Mouse (Mus musculus) intestine, embryonic 16.5 days (tissue): Measurements from ENCODE around the gene Gpatch2l. TPM values are rescaled to one million over a fixed set of nuclear protein-coding genes. Genes with fewer than 3 reads are reported as not detected.

ENCODE experiments used
- ATAC-seq: fragments of 200-750 bp; cut with Nextera tagmentation; 2 replicates; pipeline ENCODE4 v1.8.0; 2017; ENCODE audit warnings: moderate TSS enrichment, moderate library complexity
- H3K27ac ChIP-seq: fragments of 300-500 bp; sonication (generic); 2 replicates; pipeline ENCODE4 v1.5.1; 2014; ENCODE audit warnings: mild to moderate bottlenecking, low read length
- H3K27me3 ChIP-seq: fragments of 300-500 bp; sonication (generic); replicated peaks from 2 replicates; pipeline ENCODE4 v1.6.1; 2014; ENCODE audit warnings: low read length, control low read depth, mixed read lengths; ENCODE audit not compliant: control insufficient read depth, insufficient read depth
- H3K36me3 ChIP-seq: fragments of 300-500 bp; sonication (generic); 2 replicates; pipeline ENCODE4 v1.6.1; 2014; ENCODE audit warnings: low read length, control low read depth; ENCODE audit not compliant: control insufficient read depth, insufficient read depth
- H3K4me1 ChIP-seq: fragments of 300-500 bp; sonication (generic); 2 replicates; pipeline ENCODE4 v1.6.1; 2014; ENCODE audit warnings: low read length, control low read depth, mixed read lengths; ENCODE audit not compliant: control insufficient read depth, insufficient read depth
- H3K4me2 ChIP-seq: fragments of 300-500 bp; sonication (generic); 2 replicates; pipeline ENCODE4 v1.6.1; 2014; ENCODE audit warnings: low read depth, low read length, control low read depth
- H3K4me3 ChIP-seq: fragments of 300-500 bp; sonication (generic); 2 replicates; pipeline ENCODE4 v1.5.1; 2014; ENCODE audit warnings: mild to moderate bottlenecking, low read length
- H3K9ac ChIP-seq: fragments of 300-500 bp; sonication (generic); 2 replicates; pipeline ENCODE4 v1.6.1; 2014; ENCODE audit warnings: low read depth, low read length
- H3K9me3 ChIP-seq: fragments of 300-500 bp; sonication (generic); 2 replicates; pipeline ENCODE4 v1.6.1; 2016; ENCODE audit warnings: low read length, control low read depth; ENCODE audit not compliant: control insufficient read depth
- WGBS: fragments of 180-500 bp; shearing (Covaris S2); extraction: QIAGEN DNeasy Blood & Tissue Kit; methylation state at CpG from one replicate; pipeline ENCODE4 v1.1.7; 2014; 5-methylcytosine and 5-hydroxymethylcytosine counted together
- polyA plus RNA-seq: library from polyadenylated mRNA; unstranded; fragments of >200 nt; fragmentation: Nextera tagmentation; extraction: Ambion mirVana; gene quantifications from 2 replicates; pipeline ENCODE4 v1.2.1, GENCODE M21; 2015

Gene Gpatch2l
- 9.8 and 10.1 TPM in 2 replicates for polyA plus RNA-seq

DNA sequence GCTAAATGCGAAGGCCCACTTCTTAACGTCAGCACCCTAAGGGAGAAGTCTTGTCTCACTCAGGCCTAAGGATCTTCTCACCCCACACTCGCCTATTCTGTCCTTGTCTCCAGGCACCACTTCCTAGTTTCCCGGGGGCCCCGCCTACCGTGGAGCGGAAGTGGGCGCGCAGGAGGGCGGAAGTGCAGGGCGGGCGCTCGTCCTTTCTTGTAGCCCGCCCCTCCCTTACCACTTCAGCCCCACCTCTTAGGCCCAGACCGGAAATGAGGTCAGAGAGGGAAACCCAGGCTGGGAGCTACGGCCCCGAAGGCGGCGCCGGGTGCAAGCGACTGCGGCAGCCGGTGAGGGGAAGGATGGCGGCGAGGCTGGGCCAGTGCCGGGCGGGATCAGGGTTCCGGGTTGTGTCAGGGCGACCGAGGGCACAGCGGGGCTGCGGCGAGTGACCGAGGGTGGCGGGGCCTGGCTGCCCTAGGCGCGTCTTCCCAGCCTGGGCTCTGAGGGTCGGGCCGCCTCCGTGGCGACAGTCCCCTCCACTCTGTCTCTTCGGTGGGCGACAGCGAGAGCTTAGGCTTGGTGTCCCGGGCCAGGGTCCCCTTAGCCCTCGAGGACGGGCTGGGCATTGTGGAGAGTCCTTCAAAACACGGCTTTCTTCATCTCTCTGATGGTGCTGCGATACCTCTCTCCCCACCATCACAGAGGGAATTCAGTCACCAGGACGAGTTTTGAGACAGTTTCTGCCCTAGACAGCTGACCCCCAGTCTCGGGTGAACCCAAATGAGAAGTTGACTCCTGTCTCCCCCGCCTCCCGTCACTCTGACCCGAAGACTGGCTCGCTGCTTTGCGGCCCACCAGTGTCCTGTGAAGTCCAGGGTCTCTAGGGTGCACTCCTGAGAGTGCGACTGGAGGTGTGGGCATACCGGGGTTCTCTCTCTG lies at the start of gene Gpatch2l:
TSS of gene Gpatch2l (plus strand) at position 255 of the 933 bp plus-strand sequence.
- Histone ChIP-seq H3K4me3 (peak within 1 kb of the TSS; percentile 80), H3K9ac (peak within 1 kb of the TSS; percentile 88), H3K27me3 (no peaks in the 10 kb centered on the region), H3K4me1 (peaks cover 9% of the 10 kb centered on the region), H3K9me3 (no peaks in the 10 kb centered on the region), H3K4me2 (peak within 1 kb of the TSS; percentile 87), H3K27ac (peak within 1 kb of the TSS; percentile 73), H3K36me3 (peaks cover 5% of the 10 kb centered on the region; the same call in 1 of the 2 replicates)
- under 1% methylated on average over 58 of the region's 58 CpGs for WGBS
- ATAC-seq: peak; percentile 100

- Histone ChIP-seq H3K4me2 (no peak overlapping the region), H3K27ac (no peak overlapping the region), H3K27me3 (peaks cover 7% of the 10 kb centered on the region; the same call in 1 of the 2 replicates), H3K4me3 (no peak overlapping the region), H3K4me1 (no peaks in the 10 kb centered on the region), H3K9me3 (no peaks in the 10 kb centered on the region), H3K9ac (no peak overlapping the region), H3K36me3 (no peaks in the 10 kb centered on the region)
- ATAC-seq: peak; percentile 79
- 34% methylated on average over 15 of the region's 15 CpGs for WGBS
These were observed 49.6 kb upstream of the Gpatch2l start for GRCm38 (mm10) chr12:86192036-86192449.

GRCm38 (mm10) chr12:86196944-86197343 lies 44.7 kb upstream of the Gpatch2l start:
- Histone ChIP-seq H3K9me3 (no peaks in the 10 kb centered on the region), H3K27me3 (no peaks in the 10 kb centered on the region), H3K4me1 (no peaks in the 10 kb centered on the region), H3K9ac (no peak overlapping the region), H3K4me2 (no peak overlapping the region), H3K4me3 (no peak overlapping the region), H3K27ac (no peak overlapping the region), H3K36me3 (no peaks in the 10 kb centered on the region)
- no peak for ATAC-seq
- 85% methylated on average over 7 of the region's 7 CpGs for WGBS

- Histone ChIP-seq H3K9ac (no peak overlapping the region), H3K9me3 (no peaks in the 10 kb centered on the region), H3K4me3 (no peak overlapping the region), H3K36me3 (no peaks in the 10 kb centered on the region), H3K4me2 (no peak overlapping the region), H3K27me3 (no peaks in the 10 kb centered on the region; the same call in 1 of the 2 replicates), H3K4me1 (no peaks in the 10 kb centered on the region), H3K27ac (no peak overlapping the region)
- no peak for ATAC-seq
- WGBS: 17% methylated on average over 8 of the region's 8 CpGs
These were observed 38.1 kb upstream of the Gpatch2l start for GRCm38 (mm10) chr12:86203443-86204057.

DNA sequence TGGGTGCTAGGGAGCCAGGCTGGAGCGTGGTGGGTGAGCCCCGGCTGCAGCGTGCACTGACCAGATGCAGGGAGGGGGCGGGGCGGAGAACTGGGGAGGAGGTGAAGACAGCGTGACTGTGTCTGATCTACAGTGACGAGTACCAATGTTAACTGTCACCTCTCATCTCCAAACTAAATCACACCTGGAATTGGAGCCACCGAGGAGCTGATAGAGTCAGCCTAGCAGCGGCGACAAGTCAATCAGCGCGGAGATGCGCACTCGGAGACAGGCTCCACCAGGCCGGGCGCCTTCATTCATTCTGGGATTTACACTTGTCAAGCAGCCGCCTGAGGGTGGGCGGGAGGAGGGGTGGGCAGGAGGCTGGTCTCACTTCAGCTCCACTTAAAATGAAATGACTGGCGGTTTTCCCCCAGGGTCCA lies 30.5 kb upstream of the Gpatch2l start:
- Histone ChIP-seq H3K27ac (no peak overlapping the region), H3K36me3 (no peaks in the 10 kb centered on the region), H3K4me1 (no peaks in the 10 kb centered on the region), H3K27me3 (peaks cover 54% of the 10 kb centered on the region), H3K4me2 (no peak overlapping the region), H3K9me3 (no peaks in the 10 kb centered on the region), H3K4me3 (no peak overlapping the region), H3K9ac (no peak overlapping the region)
- under 1% methylated on average over 19 of the region's 19 CpGs for WGBS
- ATAC-seq: no peak

- ATAC-seq: no peak
- H3K4me3 ChIP-seq: no peak overlapping the region
- H3K4me1 ChIP-seq: peaks cover 4% of the 10 kb centered on the region; the same call in 1 of the 2 replicates
- H3K9ac ChIP-seq: no peak overlapping the region
- H3K27me3 ChIP-seq: peaks cover 57% of the 10 kb centered on the region
- H3K36me3 ChIP-seq: no peaks in the 10 kb centered on the region
- no peaks in the 10 kb centered on the region for H3K9me3 ChIP-seq
- WGBS: 38% methylated on average over 15 of the region's 15 CpGs
- no peak overlapping the region for H3K4me2 ChIP-seq
- no peak overlapping the region for H3K27ac ChIP-seq
These were observed 28.8 kb upstream of the Gpatch2l start for GRCm38 (mm10) chr12:86212693-86213470.

DNA sequence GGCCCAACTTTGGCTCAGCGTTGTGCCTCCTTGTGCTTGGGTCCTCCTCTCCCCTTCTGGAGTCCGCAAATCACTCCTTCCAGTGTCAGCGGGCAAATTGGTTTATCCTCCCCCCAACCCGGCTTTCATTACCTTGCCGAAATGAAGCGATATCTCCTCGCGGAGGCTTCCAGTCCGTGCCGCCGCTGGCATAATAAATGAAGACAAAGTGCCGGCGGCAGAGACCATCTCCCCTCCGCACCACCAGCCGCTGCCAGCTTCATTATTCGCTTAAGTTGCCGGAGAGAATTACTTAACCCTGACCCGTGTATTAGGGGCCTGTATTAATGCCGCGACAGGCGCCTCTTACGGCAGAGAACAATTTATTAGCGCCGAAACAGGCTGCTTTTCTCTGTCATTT lies 27.5 kb upstream of the Gpatch2l start:
- no peak for ATAC-seq
- no peak overlapping the region for H3K9ac ChIP-seq
- peaks cover 57% of the 10 kb centered on the region for H3K27me3 ChIP-seq
- H3K9me3 ChIP-seq: no peaks in the 10 kb centered on the region
- H3K27ac ChIP-seq: no peak overlapping the region
- no peaks in the 10 kb centered on the region for H3K36me3 ChIP-seq
- peaks cover 4% of the 10 kb centered on the region; the same call in 1 of the 2 replicates for H3K4me1 ChIP-seq
- no peak overlapping the region for H3K4me3 ChIP-seq
- H3K4me2 ChIP-seq: no peak overlapping the region
- WGBS: 12% methylated on average over 24 of the region's 24 CpGs

DNA sequence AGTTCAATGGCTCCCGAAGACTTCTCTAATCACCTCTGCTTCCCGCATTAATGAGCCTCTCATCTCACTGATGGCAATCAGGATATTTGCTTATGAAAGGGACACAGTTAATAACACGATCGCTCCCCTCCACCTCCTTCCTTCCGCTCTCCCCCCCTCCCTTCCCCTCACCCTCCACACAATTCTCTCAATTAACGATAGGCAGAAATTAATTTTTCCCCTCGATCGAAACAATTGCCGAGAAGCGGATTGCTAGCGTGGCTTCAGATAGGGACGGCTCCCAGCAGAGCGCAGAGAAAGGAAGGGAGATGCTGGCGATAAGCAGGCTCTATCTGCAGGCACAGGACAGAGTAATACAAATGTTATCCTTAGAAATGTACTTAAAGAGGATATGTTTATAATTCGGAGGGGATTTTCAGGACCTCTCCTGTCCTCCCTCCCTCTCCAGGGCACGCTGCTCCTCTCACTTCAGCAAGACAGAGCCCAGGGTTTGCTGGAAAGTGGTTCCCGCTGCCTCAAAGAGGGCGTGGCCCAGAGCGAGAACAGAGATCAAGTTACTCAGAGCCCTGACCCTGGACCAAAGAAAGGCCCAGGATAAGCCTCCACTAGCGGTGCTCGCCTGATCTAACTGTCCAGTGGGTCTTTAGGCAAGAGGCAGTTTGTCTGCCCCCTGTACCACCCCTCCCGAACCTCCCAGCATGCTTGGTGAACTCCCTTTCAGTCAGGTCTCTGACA lies 24.8 kb upstream of the Gpatch2l start:
- Histone ChIP-seq H3K4me2 (peak overlapping the region; percentile 20; the same call in 1 of the 2 replicates), H3K9ac (no peak overlapping the region), H3K4me1 (peaks cover 4% of the 10 kb centered on the region; the same call in 1 of the 2 replicates), H3K27ac (no peak overlapping the region), H3K36me3 (no peaks in the 10 kb centered on the region), H3K27me3 (peaks cover 45% of the 10 kb centered on the region), H3K9me3 (no peaks in the 10 kb centered on the region), H3K4me3 (peak overlapping the region; percentile 11; the same call in 1 of the 2 replicates)
- no peak for ATAC-seq
- WGBS: under 1% methylated on average over 22 of the region's 22 CpGs
